Mouse (Mus musculus): ENCODE measurements around the gene Pop7.

DNA sequence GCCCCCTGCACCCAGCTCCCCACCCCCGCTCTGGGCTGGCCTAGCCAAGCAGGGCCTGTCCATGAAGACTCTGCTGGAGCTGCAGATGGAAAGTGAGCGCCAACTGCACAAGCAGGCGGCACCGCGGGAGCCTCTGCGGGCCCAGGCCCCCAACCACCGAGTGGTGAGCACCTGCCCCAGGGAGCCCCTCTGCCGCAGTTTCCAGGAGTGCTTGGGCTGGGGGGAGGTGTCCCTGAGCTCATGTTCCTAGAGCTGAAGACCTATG lies 21.9 kb upstream of the Pop7 start:
- TF ChIP-seq TAL1 (IDR thresholded peaks at IDR 0.05; ENCODE audit: low read length): no peak
- no peak for TF ChIP-seq GATA1 (IDR thresholded peaks at IDR 0.05; ENCODE audit: low read length)
